Mouse (Mus musculus) frontal cortex, postnatal 14 days (tissue): ENCODE results near the gene Ntmt1.
A peak's percentile ranks its signal among the peaks of the same experiment; 100 is the strongest.

Source experiments
- DNase-seq, 2 experiments: peaks; one replicate each; pipeline ENCODE4 v3.0.0; 2022; ENCODE audit warnings: low spot score in 2 of 2

Ntmt1 gene

GRCm38 (mm10) chr2:30784078-30784994, 23.3 kb upstream of the Ntmt1 start:
- DNase-seq = no peak

- DNase-seq = no peak
These were observed 20.2 kb upstream of the Ntmt1 start for GRCm38 (mm10) chr2:30787466-30787865.

GRCm38 (mm10) chr2:30792061-30792460, 15.6 kb upstream of the Ntmt1 start:
- no peak for DNase-seq

GRCm38 (mm10) chr2:30794179-30795108, 13.2 kb upstream of the Ntmt1 start:
- DNase-seq = peak; percentile 86 to 97

GRCm38 (mm10) chr2:30795271-30795888, 12.2 kb upstream of the Ntmt1 start:
- DNase-seq = no peak

GRCm38 (mm10) chr2:30795889-30796275, 11.7 kb upstream of the Ntmt1 start:
- no peak for DNase-seq

- peak; percentile 78 to 86 for DNase-seq
These were observed 11.2 kb upstream of the Ntmt1 start for GRCm38 (mm10) chr2:30796382-30796781.

GRCm38 (mm10) chr2:30799456-30799855, 8.2 kb upstream of the Ntmt1 start:
- no peak for DNase-seq

GRCm38 (mm10) chr2:30800671-30801066, 7.0 kb upstream of the Ntmt1 start:
- no peak for DNase-seq

GRCm38 (mm10) chr2:30801067-30801852, 6.4 kb upstream of the Ntmt1 start:
- no peak for DNase-seq

GRCm38 (mm10) chr2:30803604-30804003, 4.0 kb upstream of the Ntmt1 start, which contains the start of gene 1700001O22Rik:
Gene 1700001O22Rik (minus strand): TSS chr2:30803661.
- DNase-seq = no peak

- DNase-seq = no peak
These were observed 1.6 kb upstream of the Ntmt1 start for GRCm38 (mm10) chr2:30805983-30806382.

- no peak for DNase-seq
These were observed 429 bp upstream of the Ntmt1 start for GRCm38 (mm10) chr2:30807147-30807647.

- no peak for DNase-seq
These were observed 650 bp downstream of the Ntmt1 start for GRCm38 (mm10) chr2:30808296-30808655.

GRCm38 (mm10) chr2:30809503-30809902, 1.9 kb downstream of the Ntmt1 start:
- DNase-seq = no peak

- no peak for DNase-seq
These were observed 2.9 kb downstream of the Ntmt1 start for GRCm38 (mm10) chr2:30810573-30810972.

GRCm38 (mm10) chr2:30816383-30816782, 8.8 kb downstream of the Ntmt1 start:
- no peak for DNase-seq

GRCm38 (mm10) chr2:30819873-30820272, 12.2 kb downstream of the Ntmt1 start:
- DNase-seq = no peak

GRCm38 (mm10) chr2:30821073-30821472, 13.4 kb downstream of the Ntmt1 start:
- no peak for DNase-seq

- no peak for DNase-seq
These were observed 14.8 kb downstream of the Ntmt1 start for GRCm38 (mm10) chr2:30822460-30822859.
